Mouse (Mus musculus) brain, embryonic 14.5 days (tissue): ENCODE data around the gene Ptms.

Experiments used
- CTCF ChIP-seq: fragments of 200-500 bp; IDR thresholded peaks from 2 replicates; pipeline ENCODE4 v1.5.1; 2012; ENCODE audit warnings: inconsistent platforms, mild to moderate bottlenecking, moderate library complexity, borderline replicate concordance; ENCODE audit not compliant: insufficient read depth, insufficient read length; ENCODE audit errors: extremely low read depth
- POLR2A ChIP-seq: fragments of 200-500 bp; IDR thresholded peaks from 2 replicates; pipeline ENCODE4 v1.6.1; 2012; ENCODE audit warnings: mild to moderate bottlenecking, inconsistent platforms, borderline replicate concordance; ENCODE audit not compliant: poor library complexity, insufficient read depth, insufficient read length, severe bottlenecking; ENCODE audit errors: extremely low read depth

DNA sequence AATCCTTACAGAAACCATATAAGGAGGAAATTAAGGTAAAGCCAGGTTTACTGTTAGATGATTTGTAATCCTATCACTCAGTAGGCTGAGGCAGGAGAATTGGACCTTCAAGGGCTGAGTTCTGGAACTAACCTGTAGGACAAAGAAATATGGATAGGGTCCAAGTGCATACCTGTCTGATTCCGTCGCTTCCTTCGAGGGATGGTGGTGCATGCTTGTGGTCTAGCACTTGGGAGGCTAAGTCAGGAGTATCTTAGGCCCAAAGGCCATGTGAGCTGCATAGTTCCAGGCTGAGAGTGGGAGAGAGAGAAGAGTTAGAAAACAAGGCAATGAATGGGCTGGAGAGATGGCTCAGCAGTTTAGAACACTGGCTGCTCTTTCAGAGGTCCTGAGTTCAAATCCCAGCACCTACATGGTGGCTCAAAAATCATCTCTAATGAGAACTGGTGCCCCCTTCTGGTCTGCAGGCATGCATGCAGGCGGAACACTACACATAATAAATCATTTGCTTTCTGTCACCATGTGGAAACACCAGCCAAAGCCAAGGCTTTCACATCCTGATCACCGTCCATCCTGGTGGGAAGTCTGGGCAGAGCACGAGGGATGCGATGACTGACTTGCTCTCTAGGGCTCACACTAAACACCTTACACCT is 46.7 kb upstream of the Ptms start:
- TF ChIP-seq CTCF = peak; percentile 27; the same call in 1 of the 2 replicates
- no peak for TF ChIP-seq POLR2A
